Mouse (Mus musculus) R1 (cell line): ENCODE data around the gene Ncln.

Experiments
- DNase-seq: peaks from one replicate; pipeline ENCODE4 v3.0.0-alpha.2; 2018; ENCODE audit warnings: low read depth, low spot score

Gene Ncln

GRCm38 (mm10) chr10:81513798-81514197 is 17.6 kb upstream of the Ncln start:
- DNase-seq = peak; percentile 45

DNA sequence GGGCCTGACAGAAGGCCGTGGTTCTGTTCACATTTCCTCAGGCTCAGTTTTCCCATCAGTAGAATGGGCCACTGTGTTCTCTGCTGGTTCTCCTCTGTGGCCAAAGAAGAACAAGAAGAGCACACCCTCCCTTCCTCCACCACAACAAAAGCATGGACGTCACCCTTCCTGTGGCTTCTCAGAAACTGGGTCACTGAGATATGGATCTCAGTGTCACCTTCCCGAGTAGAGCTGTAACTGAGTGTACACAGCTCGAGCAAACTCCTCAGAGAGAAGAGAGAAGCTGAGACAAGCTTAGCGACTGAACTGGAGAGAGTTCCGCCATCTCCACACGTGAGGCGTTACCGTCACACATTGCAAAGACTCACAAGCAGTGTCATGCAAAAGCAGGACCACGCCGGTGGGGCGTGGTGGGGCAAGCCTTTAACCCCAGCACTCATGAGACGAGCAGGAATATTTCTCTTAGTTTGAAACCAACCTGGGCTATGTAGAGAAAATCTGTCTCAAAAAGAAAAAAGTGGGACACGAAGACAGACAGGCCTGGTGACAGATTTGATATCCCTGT is 14.1 kb upstream of the Ncln start:
- DNase-seq = peak; percentile 57

GRCm38 (mm10) chr10:81507691-81508489 is 11.7 kb upstream of the Ncln start:
- DNase-seq = peak; percentile 93

GRCm38 (mm10) chr10:81507095-81507494 is 10.9 kb upstream of the Ncln start:
- peak; percentile 90 for DNase-seq

GRCm38 (mm10) chr10:81505016-81505664 is 8.9 kb upstream of the Ncln start:
- peak; percentile 94 for DNase-seq

DNA sequence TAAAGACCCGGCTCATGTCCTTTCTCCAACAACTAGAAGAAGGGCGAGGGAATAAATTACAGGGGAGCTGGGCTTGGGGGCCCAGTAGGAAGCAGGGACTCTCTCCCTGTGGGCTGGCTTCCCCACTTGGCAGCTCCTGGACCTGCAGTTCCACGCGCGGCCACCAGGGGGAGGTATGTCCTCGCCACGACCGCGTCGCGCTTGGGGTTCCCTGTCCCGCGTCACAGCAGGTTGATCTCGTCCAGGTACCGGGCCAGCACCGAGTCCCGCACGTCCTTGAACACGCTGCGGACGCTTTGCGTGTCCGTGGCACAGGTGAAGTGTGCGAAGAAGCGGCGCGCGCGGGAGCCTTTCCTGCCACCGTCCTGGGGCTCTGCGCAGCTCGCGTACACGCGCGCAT is 6.5 kb upstream of the Ncln start:
- peak; percentile 77 for DNase-seq

GRCm38 (mm10) chr10:81501863-81502262 is 5.7 kb upstream of the Ncln start:
- DNase-seq = no peak

GRCm38 (mm10) chr10:81500032-81500431 is 3.8 kb upstream of the Ncln start, which contains the start of gene S1pr4:
S1pr4 (minus strand) TSS chr10:81500132.
- DNase-seq = no peak

- DNase-seq = no peak
Observed at GRCm38 (mm10) chr10:81499250-81499901, 3.2 kb upstream of the Ncln start.

GRCm38 (mm10) chr10:81498316-81499249 is 2.4 kb upstream of the Ncln start:
- DNase-seq = no peak

DNA sequence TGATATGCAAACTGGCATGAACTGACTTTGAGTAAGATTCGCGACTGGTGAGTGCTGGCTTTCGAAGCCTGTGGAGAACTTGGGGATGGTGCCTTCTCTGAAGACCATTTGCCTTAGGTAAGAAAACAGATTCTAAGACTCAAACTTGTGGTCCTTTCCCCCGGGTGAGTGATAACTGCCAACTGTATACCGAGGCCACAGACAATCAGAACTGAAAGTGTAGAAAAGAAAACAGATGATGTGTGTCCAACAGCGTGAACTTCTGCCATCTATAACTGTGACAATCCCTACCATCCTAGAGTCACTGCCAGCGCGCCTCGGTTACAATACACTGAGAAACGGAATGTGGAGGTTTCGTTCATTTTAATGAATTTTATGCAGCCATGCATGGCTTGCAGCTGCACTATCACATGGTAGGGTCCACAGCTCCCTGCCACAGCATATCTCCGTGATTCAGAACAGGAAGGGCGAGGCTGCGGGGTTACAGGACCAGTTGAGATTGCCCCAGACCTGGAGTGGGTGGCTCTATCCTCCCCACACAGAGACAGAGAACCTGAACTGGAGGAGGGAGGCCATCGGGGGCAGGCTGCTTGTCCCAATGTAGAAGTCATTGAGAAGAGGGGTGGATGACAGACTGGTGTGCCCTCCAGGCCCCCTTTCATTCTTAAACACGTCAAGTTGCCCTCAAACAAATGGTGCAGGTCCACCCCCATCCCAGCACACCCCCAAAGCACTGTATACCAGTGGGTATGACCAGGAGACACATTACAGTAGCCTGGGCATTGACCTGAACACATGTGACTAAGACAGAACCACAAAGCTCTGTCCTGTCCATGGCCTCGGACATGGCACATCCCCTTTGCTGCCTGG is 1.4 kb upstream of the Ncln start:
- no peak for DNase-seq

DNA sequence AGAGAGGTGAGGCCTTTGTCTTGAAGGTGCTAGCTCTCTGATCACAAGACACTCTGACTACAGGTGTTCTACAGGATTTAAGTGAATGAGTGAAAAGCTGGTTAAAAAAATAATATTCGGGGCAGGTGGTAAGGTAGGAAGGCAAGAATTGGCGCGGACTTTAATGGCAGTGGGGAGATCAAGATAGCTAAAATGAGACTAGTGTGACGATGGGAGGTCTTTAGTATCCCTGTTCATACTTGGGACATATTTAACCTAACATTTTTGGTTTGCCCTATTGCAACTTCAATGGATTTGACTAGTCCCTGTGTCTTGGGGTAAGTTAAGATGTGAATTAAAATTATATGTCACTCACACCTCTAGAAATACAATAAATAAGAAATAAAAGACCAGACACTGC is 777 bp upstream of the Ncln start:
- no peak for DNase-seq

DNA sequence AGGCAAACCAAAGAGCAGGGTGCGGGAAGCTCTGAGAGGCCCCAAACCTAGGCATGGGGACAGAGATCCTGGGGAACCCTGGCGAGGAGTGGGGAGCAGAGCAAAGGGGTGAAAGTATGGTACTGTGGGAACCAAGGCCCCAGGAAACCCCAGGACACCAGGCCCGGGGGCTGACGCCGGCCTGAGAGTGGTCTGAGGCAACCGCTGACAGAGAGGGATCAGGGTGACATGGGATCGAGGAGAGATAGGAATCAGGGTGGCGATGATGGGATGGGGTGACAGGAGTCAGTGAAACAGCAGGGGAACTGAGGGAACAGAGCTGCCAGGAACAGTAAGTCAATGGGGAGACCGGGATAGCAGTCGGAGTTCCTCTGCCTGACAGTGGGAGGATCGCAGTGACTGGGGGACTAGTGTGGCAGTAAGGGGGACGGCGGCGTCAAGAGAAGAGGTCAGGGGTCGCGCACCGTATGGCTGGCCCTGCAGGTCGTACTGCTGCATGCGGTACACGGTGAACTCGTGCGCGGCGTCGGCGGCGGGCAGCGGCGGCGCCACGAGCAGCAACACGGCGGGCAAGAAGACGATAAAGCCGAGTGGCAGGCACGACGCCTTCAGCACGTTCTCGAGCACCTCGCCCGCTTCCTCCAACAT is 452 bp downstream of the Ncln start:
- DNase-seq = no peak

DNA sequence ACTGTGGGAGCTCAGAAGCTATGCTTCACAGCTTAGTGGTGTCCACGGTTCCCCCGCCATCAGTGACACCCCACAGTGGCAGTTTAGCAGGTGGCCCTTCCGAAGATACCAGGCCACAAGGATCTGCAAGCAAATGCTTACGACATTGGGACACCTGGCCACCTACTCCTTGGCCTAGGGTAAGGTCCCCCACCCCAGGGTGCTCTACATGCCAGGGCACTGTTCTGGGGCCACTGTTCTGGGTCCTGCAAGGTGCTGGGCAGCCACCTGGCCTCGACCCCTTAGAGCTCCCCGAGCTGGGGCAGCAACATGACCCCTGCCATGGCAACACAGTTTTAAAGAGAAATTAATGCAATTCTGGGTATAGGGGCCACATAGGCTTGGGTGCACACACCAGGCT is 1.0 kb downstream of the Ncln start:
- no peak for DNase-seq

- DNase-seq = no peak
Observed at GRCm38 (mm10) chr10:81494260-81495041, 1.7 kb downstream of the Ncln start.

DNA sequence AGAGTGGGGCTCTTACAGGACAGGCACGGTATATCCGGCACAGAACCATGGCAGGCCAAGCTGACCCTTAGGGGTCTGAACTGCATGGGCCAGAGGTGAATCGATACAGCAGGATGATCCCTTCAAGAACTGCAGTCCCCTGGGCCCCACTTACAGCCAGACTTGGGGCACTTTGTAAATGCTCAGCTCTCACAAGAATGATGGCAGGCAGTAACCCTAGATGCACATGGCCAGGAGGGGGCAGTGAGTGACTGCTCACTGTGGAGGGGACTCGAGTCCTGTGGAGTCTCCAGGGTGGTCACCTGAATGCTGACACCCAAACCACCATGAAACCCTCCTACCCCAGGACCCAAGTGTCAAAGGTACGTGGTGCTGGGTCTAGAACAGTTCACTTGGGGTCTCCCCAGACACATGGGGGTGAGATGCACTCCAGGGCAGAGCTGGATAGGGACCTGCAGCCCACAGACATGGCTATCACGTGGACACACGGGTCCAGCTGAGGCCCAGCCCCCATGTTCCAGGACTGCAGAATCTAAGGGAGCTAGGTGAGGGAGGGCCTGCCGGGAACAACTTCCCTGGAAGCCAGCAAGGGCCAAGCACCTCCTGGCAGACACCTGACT is 2.5 kb downstream of the Ncln start:
- DNase-seq = no peak

DNA sequence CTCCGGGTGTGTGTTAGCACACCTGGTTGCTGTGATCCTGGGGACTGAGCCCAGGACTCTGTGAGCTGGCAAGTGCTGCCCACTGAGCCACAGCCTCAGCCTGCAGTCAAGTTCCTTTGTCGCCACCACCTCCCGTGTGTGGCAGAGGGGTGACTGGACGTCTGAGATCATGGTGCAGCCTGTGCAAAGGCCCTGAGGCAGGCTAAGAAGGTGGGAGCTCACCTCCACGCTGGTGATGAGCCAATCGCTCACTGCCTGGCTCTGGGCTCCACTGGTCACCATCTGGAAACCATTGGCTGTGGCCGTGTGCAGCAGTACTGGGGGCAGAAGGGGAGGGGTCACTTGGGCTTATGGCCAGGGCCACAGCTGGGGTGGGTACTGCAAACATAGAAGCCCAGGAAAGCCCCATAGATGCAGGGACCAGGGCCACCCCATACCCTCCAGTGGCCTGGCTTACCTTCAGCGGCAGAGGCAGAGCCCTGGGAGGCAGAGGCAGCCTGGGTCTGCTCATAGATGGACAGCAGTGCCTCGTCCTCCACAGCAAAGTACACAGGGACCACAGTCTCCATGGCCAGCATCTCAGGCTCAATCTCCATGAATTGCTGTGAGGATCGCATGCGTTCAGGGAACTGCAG is 3.5 kb downstream of the Ncln start:
- no peak for DNase-seq

DNA sequence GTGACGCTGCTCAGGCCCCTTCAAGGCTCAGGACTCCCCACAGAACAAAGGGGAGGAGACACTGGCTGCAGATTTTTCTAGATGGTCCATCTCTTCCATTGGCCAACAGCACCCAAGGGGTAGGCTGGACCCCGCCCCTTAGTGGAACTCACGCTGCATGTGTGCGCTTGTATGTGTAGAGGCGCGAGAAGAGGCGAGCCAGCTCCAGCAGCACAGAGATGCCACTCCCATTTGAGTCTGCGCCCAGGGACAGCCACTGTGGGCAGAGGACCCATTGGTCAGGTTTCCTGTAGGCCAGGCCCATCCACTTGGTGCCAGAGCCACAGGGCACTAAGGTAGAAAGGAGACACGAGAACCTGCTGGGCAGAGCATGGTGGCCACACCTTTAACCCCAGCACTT is 5.2 kb downstream of the Ncln start:
- no peak for DNase-seq
